Mouse (Mus musculus): ENCODE data around the gene Elovl3.

DNA sequence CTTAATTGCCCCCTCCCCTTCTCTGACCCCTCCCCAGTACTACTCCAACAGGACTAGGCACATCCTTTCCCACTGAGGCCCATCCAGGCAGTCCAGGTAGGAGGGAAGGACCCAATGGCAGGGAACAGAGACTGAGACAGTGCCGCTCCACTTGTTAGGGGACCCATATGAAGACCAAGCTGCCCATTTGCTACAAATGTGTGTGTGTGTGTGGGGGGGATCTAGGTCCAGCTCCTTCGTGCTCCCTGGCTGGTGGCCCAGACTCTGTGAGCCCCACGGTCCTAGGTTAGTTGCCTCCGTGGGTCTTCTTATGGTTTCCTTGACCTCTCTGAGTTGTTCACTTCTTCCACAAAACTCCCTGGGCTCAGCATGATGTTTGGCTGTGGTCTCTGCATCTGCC lies 5.4 kb upstream of the Elovl3 start:
- TF ChIP-seq CTCF (IDR thresholded peaks at IDR 0.05; ENCODE audit: borderline replicate concordance, insufficient read depth, low read length) (no peak), POLR2A (IDR thresholded peaks at IDR 0.05; ENCODE audit: low read depth, low read length) (no peak)
